Comparison of ENCODE assay signal across 1 mouse cellular context in genomic region chr2:30055310-30055709, GRCm38 (mm10).
TF ChIP-seq lines count a peak whose summit lies in the region.

No protein-coding gene starts in this region.

TF ChIP-seq in MEL, 35 proteins besides CTCF, POLR2A, EP300 and RAD21:
- TF ChIP-seq MYC (IDR thresholded peaks at IDR 0.05; ENCODE audit: low read depth, low read length) (peak; percentile 54; the same call in 1 of the 2 replicates), SMC3 (IDR thresholded peaks at IDR 0.05; ENCODE audit: low read depth, low read length) (peak; percentile 31), ZC3H11A (IDR thresholded peaks at IDR 0.05; ENCODE audit: low read depth, low read length) (0 out of 2 replicates have a peak, but pooled peaks have one; percentile 3)
